Mouse (Mus musculus) CH12.LX (cell line): Measurements from ENCODE around the gene Spop.

Source experiments
- CTCF ChIP-seq, 2 experiments: IDR thresholded peaks in 1 of 2; conservative IDR thresholded peaks in 1 of 2; 2 replicates each; pipeline ENCODE4 v1.5.1; 2011 to 2012; ENCODE audit warnings: low read depth in 2 of 2, low read length in 2 of 2, improper control_type of control experiment in 1 of 2, inconsistent platforms in 1 of 2, mild to moderate bottlenecking in 1 of 2, moderate library complexity in 1 of 2
- EP300 ChIP-seq: IDR thresholded peaks from 2 replicates; pipeline ENCODE4 v1.6.1; 2011; ENCODE audit warnings: low read length, improper control_type of control experiment
- ETS1 ChIP-seq: conservative IDR thresholded peaks from 2 replicates; pipeline ENCODE4 v1.6.1; 2012; ENCODE audit warnings: low read depth, mild to moderate bottlenecking, inconsistent platforms, low read length, improper control_type of control experiment, moderate library complexity
- GABPA ChIP-seq: IDR thresholded peaks from 2 replicates; pipeline ENCODE4 v1.6.1; 2012; ENCODE audit warnings: low read depth, low read length, improper control_type of control experiment, inconsistent platforms; ENCODE audit not compliant: insufficient replicate concordance
- IRF4 ChIP-seq: IDR thresholded peaks from 2 replicates; pipeline ENCODE4 v1.6.1; 2014; ENCODE audit warnings: low read depth, mild to moderate bottlenecking, inconsistent platforms, low read length, improper control_type of control experiment
- MAX ChIP-seq: IDR thresholded peaks from 2 replicates; pipeline ENCODE4 v1.6.1; 2011; ENCODE audit warnings: low read length, improper control_type of control experiment
- MEF2A ChIP-seq: IDR thresholded peaks from 2 replicates; pipeline ENCODE4 v1.6.1; 2014; ENCODE audit warnings: low read depth, mild to moderate bottlenecking, inconsistent platforms, low read length, improper control_type of control experiment, borderline replicate concordance
- NELFE ChIP-seq: IDR thresholded peaks from 2 replicates; pipeline ENCODE4 v1.6.1; 2011; ENCODE audit warnings: low read depth, low read length, improper control_type of control experiment
- PAX5 ChIP-seq: IDR thresholded peaks from 2 replicates; pipeline ENCODE4 v1.6.1; 2012; ENCODE audit warnings: low read length, inconsistent platforms, mixed read lengths
- POLR2A ChIP-seq: IDR thresholded peaks from 2 replicates; pipeline ENCODE4 v1.6.1; 2011; ENCODE audit warnings: low read depth, mild to moderate bottlenecking, improper control_type of control experiment, low read length
- RAD21 ChIP-seq: IDR thresholded peaks from 2 replicates; pipeline ENCODE4 v1.6.1; 2011; ENCODE audit warnings: low read depth, mild to moderate bottlenecking, low read length, improper control_type of control experiment, moderate library complexity
- ZMIZ1 ChIP-seq: IDR thresholded peaks from 2 replicates; pipeline ENCODE4 v1.6.1; 2012; ENCODE audit warnings: low read depth, mild to moderate bottlenecking, inconsistent platforms, low read length, improper control_type of control experiment
- ZNF384 ChIP-seq: IDR thresholded peaks from 2 replicates; pipeline ENCODE4 v1.6.1; 2012; ENCODE audit warnings: low read depth, low read length, improper control_type of control experiment, inconsistent platforms

GRCm38 (mm10) chr11:95383331-95383986 is 30.4 kb upstream of the Spop start:
- no peak for TF ChIP-seq POLR2A
- no peak for TF ChIP-seq CTCF (conservative IDR thresholded peaks at IDR 0.05 in 1 of 2, IDR thresholded peaks at IDR 0.05 in 1 of 2; ENCODE audit: low read depth in 2 of 2, low read length in 2 of 2)
- TF ChIP-seq MAX: no peak
- no peak for TF ChIP-seq GABPA
- TF ChIP-seq MEF2A: no peak
- TF ChIP-seq ZNF384: no peak
- no peak for TF ChIP-seq ZMIZ1
- TF ChIP-seq RAD21: no peak
- TF ChIP-seq IRF4: no peak
- TF ChIP-seq ETS1: no peak
- TF ChIP-seq EP300: no peak
- TF ChIP-seq PAX5: no peak
- no peak for TF ChIP-seq NELFE
